Mouse (Mus musculus) kidney, postnatal 4 days (tissue): ENCODE data around the gene Lrrc55.

ENCODE experiments used
- DNase-seq, 2 experiments: peaks; one replicate each; pipeline ENCODE4 v3.0.0; 2021; ENCODE audit warnings: mixed read lengths in 2 of 2

The Lrrc55 gene

GRCm38 (mm10) chr2:85131226-85131625, 65.8 kb downstream of the Lrrc55 start:
- DNase-seq = no peak

GRCm38 (mm10) chr2:85129496-85129971, 67.5 kb downstream of the Lrrc55 start:
- peak; percentile 35 to 58 for DNase-seq

GRCm38 (mm10) chr2:85123869-85124535, 73.0 kb downstream of the Lrrc55 start:
- peak; percentile 77 to 82 for DNase-seq

- peak; percentile 47 for DNase-seq
Observed at GRCm38 (mm10) chr2:85123187-85123868, 73.7 kb downstream of the Lrrc55 start.
